In genomic region chr8:84700526-84700925, GRCm38 (mm10) we compare ENCODE assay signal across 8 mouse cellular contexts. TPM values are rescaled to one million over a fixed set of nuclear protein-coding genes. Genes with fewer than 3 reads are reported as not detected.
DNase-seq lines count a peak whose midpoint lies in the region; ATAC-seq and TF ChIP-seq lines count a peak whose summit lies in the region.

No protein-coding gene starts in this region.

- no peaks in the 10 kb centered on the region for H3K9me3 ChIP-seq in heart, embryonic 12.5 days (replicated peaks)
- no peaks in the 10 kb centered on the region for H3K9me3 ChIP-seq in lung, embryonic 14.5 days (ENCODE audit: low read depth, low read length)

- H3K4me3 ChIP-seq in heart, embryonic 12.5 days: no peak overlapping the region
- no peak overlapping the region for H3K4me3 ChIP-seq in lung, embryonic 14.5 days (ENCODE audit: low read depth, low read length)
- H3K4me3 ChIP-seq in bone marrow macrophage, adult 2 months (ENCODE audit: insufficient read depth, low read length): no peak overlapping the region
- H3K4me3 ChIP-seq in macrophage (ENCODE audit: inconsistent target): no peak overlapping the region

- 77% methylated on average over 5 of the region's 5 CpGs for WGBS in heart, embryonic 12.5 days
- 74% methylated on average over 5 of the region's 5 CpGs for WGBS in lung, embryonic 14.5 days
- WGBS in macrophage (ENCODE audit: missing documents): 13% methylated on average over 4 of the region's 5 CpGs

- peak overlapping the region; percentile 91 for H3K27ac ChIP-seq in heart, embryonic 12.5 days (ENCODE audit: poor library complexity, severe bottlenecking)
- H3K27ac ChIP-seq in lung, embryonic 14.5 days (ENCODE audit: low read depth): peak overlapping the region; percentile 75
- peak overlapping the region; percentile 99 for H3K27ac ChIP-seq in bone marrow macrophage, adult 2 months (ENCODE audit: insufficient read depth, low read depth, low read length)
- H3K27ac ChIP-seq in macrophage: peak overlapping the region; percentile 98

- peaks cover 39% of the 10 kb centered on the region for H3K36me3 ChIP-seq in heart, embryonic 12.5 days
- peaks cover 41% of the 10 kb centered on the region for H3K36me3 ChIP-seq in lung, embryonic 14.5 days (ENCODE audit: insufficient read depth)
- H3K36me3 ChIP-seq in macrophage (ENCODE audit: inconsistent target): peaks cover 16% of the 10 kb centered on the region; the same call in 1 of the 2 replicates

- no peak for TF ChIP-seq CTCF in lung, embryonic 14.5 days (IDR thresholded peaks at IDR 0.05; ENCODE audit: low read depth)
- TF ChIP-seq CTCF in bone marrow macrophage, adult 2 months (IDR thresholded peaks at IDR 0.05; ENCODE audit: low read depth, low read length): no peak

- 0 out of 2 replicates have a peak overlapping the region, but pooled peaks have one; percentile 3 for H3K4me2 ChIP-seq in heart, embryonic 12.5 days
- no peak overlapping the region for H3K4me2 ChIP-seq in lung, embryonic 14.5 days

- ATAC-seq in heart, embryonic 12.5 days (ENCODE audit: insufficient number of reproducible peaks, low FRiP score): no peak
- no peak for ATAC-seq in lung, embryonic 14.5 days (ENCODE audit: insufficient read depth)

- no peak overlapping the region for H3K9ac ChIP-seq in heart, embryonic 12.5 days
- H3K9ac ChIP-seq in lung, embryonic 14.5 days: no peak overlapping the region; the same call in 1 of the 2 replicates

- peaks cover 31% of the 10 kb centered on the region for H3K27me3 ChIP-seq in heart, embryonic 12.5 days (replicated peaks)
- H3K27me3 ChIP-seq in lung, embryonic 14.5 days (ENCODE audit: insufficient read depth, low read length): peaks cover 30% of the 10 kb centered on the region

- H3K4me1 ChIP-seq in heart, embryonic 12.5 days (replicated peaks): peaks cover 63% of the 10 kb centered on the region
- H3K4me1 ChIP-seq in lung, embryonic 14.5 days (ENCODE audit: insufficient read depth): peaks cover 2% of the 10 kb centered on the region
- H3K4me1 ChIP-seq in bone marrow macrophage, adult 2 months (ENCODE audit: control insufficient read depth, insufficient read depth, low read length): peaks cover 26% of the 10 kb centered on the region

- TF ChIP-seq POLR2A in bone marrow macrophage, adult 2 months (IDR thresholded peaks at IDR 0.05; ENCODE audit: borderline replicate concordance, low read depth, low read length): no peak

- peaks cover 27% of the 10 kb centered on the region for H3K79me2 ChIP-seq in macrophage (ENCODE audit: inconsistent target)

- no peak for DNase-seq in heart, adult 11 months
- DNase-seq in lung, embryonic 14.5 days: no peak
- no peak for DNase-seq in lung, postnatal 25 days (ENCODE audit: low spot score)
- no peak for DNase-seq in adrenal gland, adult 8-10 months
- DNase-seq in kidney, postnatal 25 days: no peak

RNA-seq across cellular contexts. Expression of gene Lyl1, which starts 0.7 kb away (rescaled TPM):
- polyA plus RNA-seq in heart, embryonic 12.5 days (2016; fragmentation: Nextera tagmentation; extraction: Ambion mirVana): 18.1 and 19.7 TPM in 2 replicates
- 12.0 and 12.5 TPM in 2 replicates for polyA plus RNA-seq in lung, embryonic 14.5 days (2014; fragmentation: Nextera tagmentation; extraction: Ambion mirVana)
- 91.9 and 102 TPM in 2 replicates for polyA plus RNA-seq in bone marrow macrophage, adult 2 months (2012; ENCODE audit: insufficient read depth, insufficient read length, missing spikeins)
- 100 to 1,000 TPM in 11 of 26 experiments, 10 to 100 TPM in 13, 1 to 10 TPM in 2; 2.3 to 178 (median 69.7) TPM for total RNA-seq in macrophage (2018; cell fraction: chromatin; rRNA removed)
- 10 to 100 TPM in 25 of 26 experiments, 1 to 10 TPM in 1; 6.6 to 88.0 (median 59.5) TPM for total RNA-seq in macrophage (2018; cell fraction: cytosol; rRNA removed)
- total RNA-seq in macrophage (2018; cell fraction: nucleus; rRNA removed): 100 to 1,000 TPM in 11 of 26 experiments, 10 to 100 TPM in 14, 1 to 10 TPM in 1; 8.1 to 193 (median 91.8) TPM
- 38.2 to 65.7 TPM (median 48.7 TPM) in 3 replicates for polyA plus RNA-seq in macrophage (2018)
- 1 to 10 TPM; 3.1 to 5.6 (median 4.2) TPM for total RNA-seq in adrenal gland, adult 8-10 months (2022)

RNA-seq across cellular contexts. Expression of gene Nacc1, which starts 12.9 kb away (rescaled TPM):
- polyA plus RNA-seq in heart, embryonic 12.5 days (2016; fragmentation: Nextera tagmentation; extraction: Ambion mirVana): 20.9 and 21.3 TPM in 2 replicates
- 29.8 and 33.8 TPM in 2 replicates for polyA plus RNA-seq in lung, embryonic 14.5 days (2014; fragmentation: Nextera tagmentation; extraction: Ambion mirVana)
- polyA plus RNA-seq in bone marrow macrophage, adult 2 months (2012; ENCODE audit: insufficient read depth, insufficient read length, missing spikeins): 30.8 and 35.2 TPM in 2 replicates
- 10 to 100 TPM; 29.2 to 67.2 (median 42.0) TPM for total RNA-seq in macrophage (2018; cell fraction: chromatin; rRNA removed)
- total RNA-seq in macrophage (2018; cell fraction: cytosol; rRNA removed): 10 to 100 TPM; 49.3 to 73.4 (median 60.7) TPM
- total RNA-seq in macrophage (2018; cell fraction: nucleus; rRNA removed): 10 to 100 TPM; 42.8 to 95.1 (median 62.2) TPM
- polyA plus RNA-seq in macrophage (2018): 42.2 to 61.4 TPM (median 49.6 TPM) in 3 replicates
- total RNA-seq in adrenal gland, adult 8-10 months (2022): 10 to 100 TPM; 81.0 to 86.9 (median 83.7) TPM

RNA-seq across cellular contexts. Expression of gene Trmt1, which starts 14.4 kb away (rescaled TPM):
- 46.2 and 49.5 TPM in 2 replicates for polyA plus RNA-seq in heart, embryonic 12.5 days (2016; fragmentation: Nextera tagmentation; extraction: Ambion mirVana)
- 66.1 and 68.6 TPM in 2 replicates for polyA plus RNA-seq in lung, embryonic 14.5 days (2014; fragmentation: Nextera tagmentation; extraction: Ambion mirVana)
- 46.8 and 58.4 TPM in 2 replicates for polyA plus RNA-seq in bone marrow macrophage, adult 2 months (2012; ENCODE audit: insufficient read depth, insufficient read length, missing spikeins)
- 100 to 1,000 TPM; 145 to 258 (median 188) TPM for total RNA-seq in macrophage (2018; cell fraction: chromatin; rRNA removed)
- 10 to 100 TPM; 23.1 to 41.2 (median 31.8) TPM for total RNA-seq in macrophage (2018; cell fraction: cytosol; rRNA removed)
- 100 to 1,000 TPM in 18 of 26 experiments, 10 to 100 TPM in 8; 58.4 to 242 (median 112) TPM for total RNA-seq in macrophage (2018; cell fraction: nucleus; rRNA removed)
- polyA plus RNA-seq in macrophage (2018): 24.6 to 51.1 TPM (median 43.5 TPM) in 3 replicates
- 100 to 1,000 TPM in 2 of 4 experiments, 10 to 100 TPM in 2; 75.4 to 109 (median 88.5) TPM for total RNA-seq in adrenal gland, adult 8-10 months (2022)

RNA-seq across cellular contexts. Expression of gene G430095P16Rik, which starts 22.3 kb away (rescaled TPM):
- 5.4 and 6.9 TPM in 2 replicates for polyA plus RNA-seq in heart, embryonic 12.5 days (2016; fragmentation: Nextera tagmentation; extraction: Ambion mirVana)
- polyA plus RNA-seq in lung, embryonic 14.5 days (2014; fragmentation: Nextera tagmentation; extraction: Ambion mirVana): 2.7 and 2.8 TPM in 2 replicates
- 1.0 and 1.1 TPM in 2 replicates for polyA plus RNA-seq in bone marrow macrophage, adult 2 months (2012; ENCODE audit: insufficient read depth, insufficient read length, missing spikeins)
- not detected for total RNA-seq in macrophage (2018; cell fraction: chromatin; rRNA removed)
- under 1 TPM in 5 of 26 experiments, not detected in 21; 0.18 to 0.66 (median 0.31) TPM for total RNA-seq in macrophage (2018; cell fraction: cytosol; rRNA removed)
- not detected for total RNA-seq in macrophage (2018; cell fraction: nucleus; rRNA removed)
- not detected in 3 replicates for polyA plus RNA-seq in macrophage (2018)
- total RNA-seq in adrenal gland, adult 8-10 months (2022): under 1 TPM in 2 of 4 experiments, not detected in 2; 0.52 to 0.73 TPM

RNA-seq across cellular contexts. Expression of gene Ier2, which starts 37.9 kb away (rescaled TPM):
- 63.4 and 68.1 TPM in 2 replicates for polyA plus RNA-seq in heart, embryonic 12.5 days (2016; fragmentation: Nextera tagmentation; extraction: Ambion mirVana)
- polyA plus RNA-seq in lung, embryonic 14.5 days (2014; fragmentation: Nextera tagmentation; extraction: Ambion mirVana): 81.7 and 83.8 TPM in 2 replicates
- 23.3 and 24.7 TPM in 2 replicates for polyA plus RNA-seq in bone marrow macrophage, adult 2 months (2012; ENCODE audit: insufficient read depth, insufficient read length, missing spikeins)
- 100 to 1,000 TPM in 11 of 26 experiments, 10 to 100 TPM in 14, 1 to 10 TPM in 1; 8.1 to 794 (median 83.2) TPM for total RNA-seq in macrophage (2018; cell fraction: chromatin; rRNA removed)
- 1,000 to 10,000 TPM in 1 of 26 experiments, 100 to 1,000 TPM in 16, 10 to 100 TPM in 9; 12.7 to 1,041 (median 226) TPM for total RNA-seq in macrophage (2018; cell fraction: cytosol; rRNA removed)
- 1,000 to 10,000 TPM in 1 of 26 experiments, 100 to 1,000 TPM in 15, 10 to 100 TPM in 10; 18.1 to 1,358 (median 213) TPM for total RNA-seq in macrophage (2018; cell fraction: nucleus; rRNA removed)
- polyA plus RNA-seq in macrophage (2018): 13.1 to 24.0 TPM (median 23.6 TPM) in 3 replicates
- total RNA-seq in adrenal gland, adult 8-10 months (2022): 10 to 100 TPM; 18.3 to 48.9 (median 22.3) TPM
